11 mouse cellular contexts compared by ENCODE assay signal in the genomic region with DNA sequence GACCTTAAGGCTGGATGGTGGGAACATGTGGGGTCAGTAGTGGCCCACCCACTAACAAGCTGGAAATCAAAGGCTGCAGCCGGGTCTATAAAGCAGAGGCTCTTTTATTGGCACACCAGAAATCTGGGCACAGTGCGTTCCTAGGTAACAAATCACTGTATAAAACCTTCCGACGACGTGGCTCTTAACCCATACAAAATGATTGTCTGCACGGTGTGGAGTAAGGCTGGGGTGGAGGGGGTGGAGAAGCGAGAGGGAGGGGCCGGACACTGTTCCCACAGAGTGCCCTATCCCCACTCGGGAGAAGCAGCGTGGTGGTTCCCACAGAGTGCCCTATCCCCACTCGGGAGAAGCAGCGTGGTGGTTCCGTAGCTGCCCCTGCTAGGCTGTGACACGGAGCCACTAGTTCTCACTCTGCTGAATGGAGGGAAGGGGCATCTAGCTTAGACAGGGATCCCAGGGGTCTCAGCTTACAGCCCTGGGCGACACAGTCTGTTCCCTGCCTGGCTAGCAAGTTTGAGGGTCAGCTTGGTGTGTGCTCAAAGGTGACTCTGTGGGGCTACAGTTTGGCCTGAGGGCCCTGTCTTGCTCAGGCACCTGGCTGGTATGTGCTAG. TPM values are rescaled to one million over a fixed set of nuclear protein-coding genes. Genes with fewer than 3 reads are reported as not detected.
DNase-seq lines count a peak whose midpoint lies in the region; ATAC-seq and TF ChIP-seq lines count a peak whose summit lies in the region.
"Had no signal": no experiment of that assay in that cellular context is flagged by ENCODE, and none has a peak within 500 bp of the region (broad histone marks: within the 10 kb centered on the region; RNA-seq: fewer than 3 reads in every experiment).

No protein-coding gene starts in this region.

- TF ChIP-seq EP300 in liver, postnatal 0 days (IDR thresholded peaks at IDR 0.05; ENCODE audit: low read depth), result no peak

- peaks cover 18% of the 10 kb centered on the region for H3K36me3 ChIP-seq in liver, embryonic 16.5 days (ENCODE audit: control insufficient read depth, insufficient read depth)
- H3K36me3 ChIP-seq in liver, postnatal 0 days (replicated peaks; ENCODE audit: insufficient read depth, low read length), result peaks cover 63% of the 10 kb centered on the region
- peaks cover 18% of the 10 kb centered on the region for H3K36me3 ChIP-seq in forebrain, embryonic 13.5 days (ENCODE audit: poor library complexity, severe bottlenecking)
- H3K36me3 ChIP-seq in limb, embryonic 10.5 days, result peaks cover 29% of the 10 kb centered on the region
- H3K36me3 ChIP-seq in neural tube, embryonic 14.5 days (ENCODE audit: control insufficient read depth, insufficient read depth, low read length), result peaks cover 11% of the 10 kb centered on the region

- no peak for TF ChIP-seq CTCF in liver, postnatal 0 days (IDR thresholded peaks at IDR 0.05; ENCODE audit: low read depth)

- no peaks in the 10 kb centered on the region for H3K4me1 ChIP-seq in liver, embryonic 16.5 days (ENCODE audit: control insufficient read depth, low read depth, low read length)
- no peaks in the 10 kb centered on the region for H3K4me1 ChIP-seq in liver, postnatal 0 days (ENCODE audit: insufficient read depth)
- peaks cover 30% of the 10 kb centered on the region for H3K4me1 ChIP-seq in forebrain, embryonic 13.5 days
- peaks cover 49% of the 10 kb centered on the region for H3K4me1 ChIP-seq in limb, embryonic 10.5 days
- H3K4me1 ChIP-seq in neural tube, embryonic 14.5 days (ENCODE audit: control insufficient read depth, insufficient read depth, low read length), result peaks cover 12% of the 10 kb centered on the region

- ATAC-seq in liver, embryonic 16.5 days (ENCODE audit: low read depth), result 0 out of 2 replicates have a peak, but pooled peaks have one; percentile 11
- ATAC-seq in liver, postnatal 0 days, result no peak
- ATAC-seq in forebrain, embryonic 13.5 days, result peak; percentile 48; the same call in 1 of the 2 replicates
- peak; percentile 67 for ATAC-seq in neural tube, embryonic 14.5 days (ENCODE audit: low read depth)

- no peaks in the 10 kb centered on the region for H3K9me3 ChIP-seq in liver, embryonic 16.5 days (replicated peaks; ENCODE audit: control insufficient read depth, low read length)
- H3K9me3 ChIP-seq in liver, postnatal 0 days (ENCODE audit: low read length), result no peaks in the 10 kb centered on the region
- no peaks in the 10 kb centered on the region for H3K9me3 ChIP-seq in forebrain, embryonic 13.5 days (replicated peaks)
- no peaks in the 10 kb centered on the region for H3K9me3 ChIP-seq in limb, embryonic 10.5 days (replicated peaks)
- H3K9me3 ChIP-seq in neural tube, embryonic 14.5 days (ENCODE audit: control insufficient read depth, low read length), result no peaks in the 10 kb centered on the region

- H3K9ac ChIP-seq in liver, embryonic 16.5 days (ENCODE audit: low read depth, low read length), result no peak overlapping the region
- H3K9ac ChIP-seq in liver, postnatal 0 days (replicated peaks), result no peak overlapping the region
- peak overlapping the region; percentile 30; the same call in 1 of the 2 replicates for H3K9ac ChIP-seq in forebrain, embryonic 13.5 days
- H3K9ac ChIP-seq in neural tube, embryonic 14.5 days (replicated peaks; ENCODE audit: low read depth, low read length), result 0 out of 2 replicates have a peak overlapping the region, but pooled peaks have one; percentile 11

- H3K27me3 ChIP-seq in liver, embryonic 16.5 days (ENCODE audit: control insufficient read depth, insufficient read depth, low read depth, low read length), result no peaks in the 10 kb centered on the region
- no peaks in the 10 kb centered on the region for H3K27me3 ChIP-seq in liver, postnatal 0 days (ENCODE audit: insufficient read depth, low read length)
- no peaks in the 10 kb centered on the region for H3K27me3 ChIP-seq in forebrain, embryonic 13.5 days
- no peaks in the 10 kb centered on the region for H3K27me3 ChIP-seq in limb, embryonic 10.5 days (ENCODE audit: low read depth, poor library complexity, severe bottlenecking)
- no peaks in the 10 kb centered on the region for H3K27me3 ChIP-seq in neural tube, embryonic 14.5 days (ENCODE audit: control insufficient read depth, insufficient read depth, low read length)

- H3K4me2 ChIP-seq in liver, embryonic 16.5 days (ENCODE audit: low read depth, low read length), result no peak overlapping the region
- no peak overlapping the region for H3K4me2 ChIP-seq in liver, postnatal 0 days (ENCODE audit: low read depth, low read length)
- no peak overlapping the region for H3K4me2 ChIP-seq in forebrain, embryonic 13.5 days
- H3K4me2 ChIP-seq in neural tube, embryonic 14.5 days (ENCODE audit: low read depth, low read length), result no peak overlapping the region

- H3K27ac ChIP-seq in liver, embryonic 16.5 days (ENCODE audit: low read length), result no peak overlapping the region
- H3K27ac ChIP-seq in liver, postnatal 0 days (ENCODE audit: low read depth), result no peak overlapping the region
- peak overlapping the region; percentile 69 for H3K27ac ChIP-seq in forebrain, embryonic 13.5 days
- peak overlapping the region; percentile 80 for H3K27ac ChIP-seq in limb, embryonic 10.5 days
- H3K27ac ChIP-seq in neural tube, embryonic 14.5 days (ENCODE audit: low read depth, low read length), result peak overlapping the region; percentile 58

- 79% methylated on average over 15 of the region's 15 CpGs for WGBS in liver, embryonic 16.5 days (ENCODE audit: insufficient replicate concordance)
- 83% methylated on average over 15 of the region's 15 CpGs for WGBS in liver, postnatal 0 days (ENCODE audit: insufficient replicate concordance)
- WGBS in forebrain, embryonic 13.5 days, result 47% methylated on average over 15 of the region's 15 CpGs
- 38% methylated on average over 15 of the region's 15 CpGs for WGBS in limb, embryonic 10.5 days
- 12% methylated on average over 15 of the region's 15 CpGs for WGBS in neural tube, embryonic 14.5 days

- no peak for DNase-seq in liver, postnatal 0 days
- DNase-seq in limb, embryonic 10.5 days (ENCODE audit: low spot score), result no peak
- no peak for DNase-seq in layer of hippocampus, adult 18-20 months (ENCODE audit: low spot score in 2 of 2)
- no peak for DNase-seq in heart, adult 8-10 months (ENCODE audit: low spot score)
- DNase-seq: right cerebral cortex, postnatal 4 days had no signal

- H3K4me3 ChIP-seq in liver, embryonic 16.5 days (ENCODE audit: low read depth, low read length), result no peak overlapping the region
- no peak overlapping the region for H3K4me3 ChIP-seq in liver, postnatal 0 days (ENCODE audit: low read depth, low read length)
- no peak overlapping the region for H3K4me3 ChIP-seq in forebrain, embryonic 13.5 days
- H3K4me3 ChIP-seq in limb, embryonic 10.5 days, result 0 out of 2 replicates have a peak overlapping the region, but pooled peaks have one; percentile 6
- H3K4me3 ChIP-seq in neural tube, embryonic 14.5 days (ENCODE audit: low read depth, low read length), result no peak overlapping the region

RNA-seq across cellular contexts. Expression of a gene that starts 23.2 kb away (rescaled TPM):
- polyA plus RNA-seq in liver, embryonic 16.5 days (2015; fragmentation: Nextera tagmentation; extraction: Ambion mirVana), result 9.2 TPM in 2 replicates
- polyA plus RNA-seq in liver, postnatal 0 days (2015; fragmentation: Nextera tagmentation; extraction: Ambion mirVana), result 15.3 and 17.1 TPM in 2 replicates
- polyA plus RNA-seq in forebrain, embryonic 13.5 days (2015; fragmentation: Nextera tagmentation; extraction: Ambion mirVana), result 2.1 and 2.5 TPM in 2 replicates
- polyA plus RNA-seq in limb, embryonic 10.5 days (2016; fragmentation: Nextera tagmentation; extraction: Ambion mirVana), result 3.7 and 4.4 TPM in 2 replicates
- polyA plus RNA-seq in neural tube, embryonic 14.5 days (2014; fragmentation: Nextera tagmentation; extraction: Ambion mirVana), result 0.95 and 2.1 TPM in 2 replicates
- total RNA-seq in layer of hippocampus, adult 18-20 months (2021), result 10 to 100 TPM in 1 of 2 experiments, 1 to 10 TPM in 1; 7.8 to 11.8 TPM
- total RNA-seq in heart, adult 8-10 months (2022), result 10 to 100 TPM in 2 of 4 experiments, 1 to 10 TPM in 2; 8.2 to 12.4 (median 10.0) TPM

RNA-seq across cellular contexts. Expression of a gene that starts 30.8 kb away (rescaled TPM):
- 16.7 and 19.0 TPM in 2 replicates for polyA plus RNA-seq in liver, embryonic 16.5 days (2015; fragmentation: Nextera tagmentation; extraction: Ambion mirVana)
- 53.6 and 54.1 TPM in 2 replicates for polyA plus RNA-seq in liver, postnatal 0 days (2015; fragmentation: Nextera tagmentation; extraction: Ambion mirVana)
- 22.8 and 22.9 TPM in 2 replicates for polyA plus RNA-seq in forebrain, embryonic 13.5 days (2015; fragmentation: Nextera tagmentation; extraction: Ambion mirVana)
- polyA plus RNA-seq in limb, embryonic 10.5 days (2016; fragmentation: Nextera tagmentation; extraction: Ambion mirVana), result 41.3 and 43.1 TPM in 2 replicates
- 30.8 and 30.9 TPM in 2 replicates for polyA plus RNA-seq in neural tube, embryonic 14.5 days (2014; fragmentation: Nextera tagmentation; extraction: Ambion mirVana)
- total RNA-seq in layer of hippocampus, adult 18-20 months (2021), result 10 to 100 TPM; 55.8 to 56.5 TPM
- 10 to 100 TPM; 46.7 to 54.2 (median 49.5) TPM for total RNA-seq in heart, adult 8-10 months (2022)

RNA-seq across cellular contexts. Expression of a gene that starts 54.3 kb away (rescaled TPM):
- 21.5 and 24.2 TPM in 2 replicates for polyA plus RNA-seq in liver, embryonic 16.5 days (2015; fragmentation: Nextera tagmentation; extraction: Ambion mirVana)
- 16.3 and 18.6 TPM in 2 replicates for polyA plus RNA-seq in liver, postnatal 0 days (2015; fragmentation: Nextera tagmentation; extraction: Ambion mirVana)
- polyA plus RNA-seq in forebrain, embryonic 13.5 days (2015; fragmentation: Nextera tagmentation; extraction: Ambion mirVana), result 14.8 and 15.8 TPM in 2 replicates
- polyA plus RNA-seq in limb, embryonic 10.5 days (2016; fragmentation: Nextera tagmentation; extraction: Ambion mirVana), result 12.3 and 13.2 TPM in 2 replicates
- polyA plus RNA-seq in neural tube, embryonic 14.5 days (2014; fragmentation: Nextera tagmentation; extraction: Ambion mirVana), result 14.8 and 18.5 TPM in 2 replicates
- total RNA-seq in layer of hippocampus, adult 18-20 months (2021), result 10 to 100 TPM; 33.9 to 37.0 TPM
- 10 to 100 TPM; 34.8 to 36.7 (median 36.3) TPM for total RNA-seq in heart, adult 8-10 months (2022)

RNA-seq across cellular contexts. Expression of a gene that starts 54.6 kb away (rescaled TPM):
- 1.2 TPM in 2 replicates for polyA plus RNA-seq in liver, embryonic 16.5 days (2015; fragmentation: Nextera tagmentation; extraction: Ambion mirVana)
- polyA plus RNA-seq in liver, postnatal 0 days (2015; fragmentation: Nextera tagmentation; extraction: Ambion mirVana), result 0.75 and 0.84 TPM in 2 replicates
- 1.1 and 2.3 TPM in 2 replicates for polyA plus RNA-seq in forebrain, embryonic 13.5 days (2015; fragmentation: Nextera tagmentation; extraction: Ambion mirVana)
- polyA plus RNA-seq in limb, embryonic 10.5 days (2016; fragmentation: Nextera tagmentation; extraction: Ambion mirVana), result 0.30 and 0.41 TPM in 2 replicates
- 0.62 and 1.3 TPM in 2 replicates for polyA plus RNA-seq in neural tube, embryonic 14.5 days (2014; fragmentation: Nextera tagmentation; extraction: Ambion mirVana)
- 1 to 10 TPM in 1 of 2 experiments, under 1 TPM in 1; 0.99 to 1.0 TPM for total RNA-seq in layer of hippocampus, adult 18-20 months (2021)
- under 1 TPM in 2 of 4 experiments, not detected in 2; 0.14 to 0.22 TPM for total RNA-seq in heart, adult 8-10 months (2022)
- total RNA-seq: granulocyte monocyte progenitor cell, adult 5-6 weeks had no signal

RNA-seq across cellular contexts. Expression of a gene that starts 57.9 kb away (rescaled TPM):
- 3.2 and 4.3 TPM in 2 replicates for polyA plus RNA-seq in liver, embryonic 16.5 days (2015; fragmentation: Nextera tagmentation; extraction: Ambion mirVana)
- 32.4 and 32.5 TPM in 2 replicates for polyA plus RNA-seq in liver, postnatal 0 days (2015; fragmentation: Nextera tagmentation; extraction: Ambion mirVana)
- not detected in 2 replicates for polyA plus RNA-seq in forebrain, embryonic 13.5 days (2015; fragmentation: Nextera tagmentation; extraction: Ambion mirVana)
- not detected in 2 replicates for polyA plus RNA-seq in limb, embryonic 10.5 days (2016; fragmentation: Nextera tagmentation; extraction: Ambion mirVana)
- polyA plus RNA-seq in neural tube, embryonic 14.5 days (2014; fragmentation: Nextera tagmentation; extraction: Ambion mirVana), result 0.29 TPM in 1 of 2 replicates, not detected in the other
- under 1 TPM; 0.33 to 0.69 TPM for total RNA-seq in layer of hippocampus, adult 18-20 months (2021)
- 1 to 10 TPM; 1.4 to 4.9 (median 1.7) TPM for total RNA-seq in heart, adult 8-10 months (2022)
- total RNA-seq: granulocyte monocyte progenitor cell, adult 5-6 weeks; left cerebral cortex, postnatal 14 days had no signal
- polyA plus RNA-seq: intestine, embryonic 14.5 days had no signal

Comparison
In these comparisons a context has a peak if more than half of its experiments do, and no peak if none do; other contexts are left out.
1. H3K27ac ChIP-seq: peak in forebrain, embryonic 13.5 days (single experiment), limb, embryonic 10.5 days (single experiment) and neural tube, embryonic 14.5 days (single experiment); none in liver, embryonic 16.5 days (single experiment) and liver, postnatal 0 days (single experiment).
2. H3K9ac ChIP-seq: peak in forebrain, embryonic 13.5 days (single experiment) and neural tube, embryonic 14.5 days (single experiment); none in liver, embryonic 16.5 days (single experiment) and liver, postnatal 0 days (single experiment).